Mouse (Mus musculus) embryonic facial prominence, embryonic 12.5 days (tissue): ENCODE data around the gene Nubp2. TPM values are rescaled to one million over a fixed set of nuclear protein-coding genes. Genes with fewer than 3 reads are reported as not detected.

Experiments
- ATAC-seq: fragments of 200-750 bp; cut with Nextera tagmentation; 2 replicates; pipeline ENCODE4 v1.8.0; 2017; ENCODE audit not compliant: insufficient number of reproducible peaks, insufficient read depth, low FRiP score, low TSS enrichment
- H3K27ac ChIP-seq: fragments of 300-500 bp; sonication (generic); 2 replicates; pipeline ENCODE4 v1.5.1; 2016; ENCODE audit warnings: mild to moderate bottlenecking
- H3K27me3 ChIP-seq: fragments of 300-500 bp; sonication (generic); 2 replicates; pipeline ENCODE4 v1.6.1; 2016; ENCODE audit warnings: mild to moderate bottlenecking, moderate library complexity
- H3K36me3 ChIP-seq: fragments of 300-500 bp; sonication (generic); 2 replicates; pipeline ENCODE4 v1.6.1; 2016; ENCODE audit warnings: mild to moderate bottlenecking
- H3K4me1 ChIP-seq: fragments of 300-500 bp; sonication (generic); 2 replicates; pipeline ENCODE4 v1.6.1; 2016
- H3K4me2 ChIP-seq: fragments of 300-500 bp; sonication (generic); replicated peaks from 2 replicates; pipeline ENCODE4 v1.6.1; 2016; ENCODE audit warnings: mild to moderate bottlenecking, moderate library complexity
- H3K4me3 ChIP-seq: fragments of 300-500 bp; sonication (generic); 2 replicates; pipeline ENCODE4 v1.5.1; 2016; ENCODE audit warnings: mild to moderate bottlenecking
- H3K9ac ChIP-seq: fragments of 300-500 bp; sonication (generic); 2 replicates; pipeline ENCODE4 v1.6.1; 2016; ENCODE audit warnings: mild to moderate bottlenecking, moderate library complexity
- H3K9me3 ChIP-seq: fragments of 300-500 bp; sonication (generic); 2 replicates; pipeline ENCODE4 v1.6.1; 2016; ENCODE audit warnings: mild to moderate bottlenecking, moderate library complexity
- WGBS: fragments of 180-500 bp; shearing (Covaris S2); methylation state at CpG from one replicate; pipeline ENCODE4 v1.1.7; 2016; 5-methylcytosine and 5-hydroxymethylcytosine counted together
- polyA plus RNA-seq: library from polyadenylated mRNA; unstranded; fragments of >200 nt; fragmentation: Nextera tagmentation; extraction: Ambion mirVana; gene quantifications from 2 replicates; pipeline ENCODE4 v1.2.1, GENCODE M21; 2016

The Nubp2 gene
- 49.7 and 53.6 TPM in 2 replicates for polyA plus RNA-seq

DNA sequence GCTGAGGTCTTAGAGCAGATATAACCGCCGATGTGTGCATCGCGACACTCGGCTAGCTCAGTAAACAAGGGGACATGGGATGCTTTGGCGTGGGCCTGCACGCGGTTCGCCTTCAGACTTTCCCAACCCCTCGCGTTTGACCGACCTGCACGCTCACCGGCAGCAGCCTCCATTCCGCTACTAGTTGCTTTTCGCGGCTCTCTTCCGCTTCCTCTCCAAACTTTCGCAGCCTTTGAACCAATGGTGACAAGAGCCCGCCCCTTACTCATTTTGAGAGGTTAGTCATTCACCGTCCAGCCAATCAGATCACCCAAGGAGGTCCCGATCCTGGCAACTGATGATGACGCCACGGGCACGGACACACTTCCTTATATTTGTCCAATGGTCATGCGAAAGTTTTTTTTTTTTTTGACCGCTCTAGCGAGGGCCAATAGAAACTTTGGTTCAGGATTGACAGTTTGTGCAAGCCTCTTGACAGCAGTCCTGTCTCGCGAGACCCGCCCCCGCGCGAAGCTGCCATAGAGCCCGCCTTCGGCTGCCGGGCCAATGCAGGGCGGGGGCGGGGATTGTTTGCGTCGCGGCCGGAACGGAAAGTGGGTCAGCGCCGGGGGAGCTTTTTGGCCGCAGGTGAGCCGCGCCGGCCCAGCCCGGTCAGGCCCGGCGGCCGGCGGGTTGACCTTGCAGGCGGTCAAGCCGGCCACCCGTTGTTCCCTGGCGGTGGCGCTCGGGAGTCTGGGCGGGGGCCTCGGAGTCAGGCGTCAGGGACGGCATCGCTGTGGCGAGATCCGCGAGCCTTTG is at the start of gene Nubp2, which contains the start of gene Spsb3:
Gene Nubp2, minus strand, starts transcription at position 216 of the 798 bp plus-strand sequence.
Gene Spsb3, plus strand, starts transcription at position 510 of the 798 bp plus-strand sequence.
- H3K4me3 ChIP-seq, result peak within 1 kb of the TSS; percentile 88
- peaks cover 25% of the 10 kb centered on the region for H3K4me1 ChIP-seq
- peak; percentile 95 for ATAC-seq
- peak within 1 kb of the TSS; percentile 72 for H3K9ac ChIP-seq
- WGBS, result under 1% methylated on average over 69 of the region's 69 CpGs
- H3K27me3 ChIP-seq, result no peaks in the 10 kb centered on the region
- no peaks in the 10 kb centered on the region for H3K9me3 ChIP-seq
- H3K4me2 ChIP-seq, result peak within 1 kb of the TSS; percentile 96
- peaks cover 41% of the 10 kb centered on the region for H3K36me3 ChIP-seq
- no peak within 1 kb of the TSS for H3K27ac ChIP-seq

DNA sequence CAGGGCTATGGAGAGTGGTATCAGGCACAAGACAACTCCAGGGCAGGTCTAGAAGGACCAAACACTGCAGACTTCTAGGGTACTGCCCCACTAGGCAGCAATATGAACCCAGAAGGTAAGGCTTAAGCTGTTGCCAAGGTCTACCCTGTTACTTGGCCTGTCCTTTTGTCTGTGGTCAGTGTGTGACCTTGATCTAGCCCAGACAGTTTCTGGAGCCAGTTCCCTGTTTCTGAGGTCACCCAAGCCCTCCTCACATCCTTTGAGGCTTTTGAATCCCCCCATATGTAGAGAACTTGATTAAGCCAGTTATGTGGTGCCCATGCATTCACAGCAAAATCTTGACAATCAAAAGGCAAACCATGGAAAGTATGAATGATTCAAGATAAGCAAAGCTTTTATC is 49.5 kb upstream of the Nubp2 start:
- peak overlapping the region; percentile 90 for H3K9ac ChIP-seq
- peaks cover 5% of the 10 kb centered on the region; the same call in 1 of the 2 replicates for H3K36me3 ChIP-seq
- ATAC-seq, result no peak
- H3K4me3 ChIP-seq, result peak overlapping the region; percentile 98
- no peaks in the 10 kb centered on the region for H3K9me3 ChIP-seq
- H3K27ac ChIP-seq, result no peak overlapping the region
- no peaks in the 10 kb centered on the region for H3K27me3 ChIP-seq
- peak overlapping the region; percentile 77 for H3K4me2 ChIP-seq
- H3K4me1 ChIP-seq, result peaks cover 15% of the 10 kb centered on the region

DNA sequence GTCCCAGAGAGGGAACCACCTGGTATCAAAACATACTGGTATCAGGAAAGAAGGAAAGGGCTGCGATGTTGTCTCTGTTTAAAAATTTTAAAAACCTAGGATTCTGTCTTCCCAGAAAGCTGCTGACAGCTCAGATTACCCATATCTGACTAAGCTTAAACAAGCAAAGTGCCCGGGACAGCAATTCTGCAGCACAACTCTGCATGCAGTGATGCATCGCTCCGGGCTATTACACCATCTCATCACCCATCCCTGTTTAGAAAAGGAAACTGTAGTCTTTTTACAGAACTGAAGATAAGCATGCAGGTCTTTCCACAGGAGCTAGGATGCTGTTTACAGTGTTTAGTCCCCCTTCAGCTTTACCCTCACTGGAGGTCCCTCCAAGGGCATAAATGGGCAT is 48.8 kb upstream of the Nubp2 start:
- Histone ChIP-seq H3K9ac (peak overlapping the region; percentile 90), H3K36me3 (peaks cover 5% of the 10 kb centered on the region; the same call in 1 of the 2 replicates), H3K27ac (no peak overlapping the region), H3K27me3 (no peaks in the 10 kb centered on the region), H3K4me1 (peaks cover 15% of the 10 kb centered on the region), H3K4me2 (peak overlapping the region; percentile 77), H3K9me3 (no peaks in the 10 kb centered on the region), H3K4me3 (peak overlapping the region; percentile 98)
- 80% methylated on average over 4 of the region's 4 CpGs for WGBS
- no peak for ATAC-seq

DNA sequence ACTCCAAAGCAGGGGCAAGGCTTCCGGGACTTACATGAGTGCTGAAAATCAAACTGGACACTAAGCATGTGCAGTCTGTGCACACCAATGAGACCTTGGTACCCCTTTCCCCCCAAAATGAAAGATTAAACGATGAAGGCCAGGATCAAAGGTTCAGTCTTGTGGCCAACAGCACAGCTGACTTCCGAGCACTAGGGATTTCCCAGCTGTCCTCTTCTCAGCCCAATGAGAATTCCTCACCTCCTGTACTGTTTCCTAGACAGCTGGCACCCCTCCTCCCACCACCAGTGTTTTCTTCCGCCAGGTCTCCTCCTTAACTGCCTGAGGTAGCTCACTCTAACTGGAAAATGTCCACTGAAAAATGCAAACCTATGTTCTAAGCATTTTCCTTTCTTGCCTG is 47.0 kb upstream of the Nubp2 start:
- WGBS, result 84% methylated on average over 4 of the region's 4 CpGs
- ATAC-seq, result no peak
- Histone ChIP-seq H3K4me2 (no peak overlapping the region), H3K27ac (no peak overlapping the region), H3K9ac (no peak overlapping the region), H3K4me3 (no peak overlapping the region), H3K36me3 (peaks cover 12% of the 10 kb centered on the region; the same call in 1 of the 2 replicates), H3K9me3 (no peaks in the 10 kb centered on the region), H3K4me1 (peaks cover 15% of the 10 kb centered on the region), H3K27me3 (no peaks in the 10 kb centered on the region)

DNA sequence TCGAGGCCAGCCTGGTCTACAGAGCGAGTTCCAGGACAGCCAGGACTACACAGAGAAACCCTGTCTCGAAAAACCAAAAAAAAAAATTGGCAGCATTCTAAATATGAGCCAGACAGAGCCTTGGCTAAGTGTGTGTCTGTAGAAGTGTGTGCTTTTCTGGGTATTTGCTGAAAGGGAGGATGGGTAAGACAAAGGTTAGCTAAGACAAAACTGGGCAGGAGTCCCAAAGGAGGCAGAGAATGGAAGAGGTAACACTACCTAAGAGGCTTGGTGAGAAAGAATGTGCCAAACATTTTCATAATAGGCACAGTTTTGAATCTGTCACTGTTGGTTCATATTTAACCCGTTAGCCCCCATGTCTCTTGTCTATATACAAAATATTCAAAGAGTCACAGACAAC is 46.3 kb upstream of the Nubp2 start:
- no peaks in the 10 kb centered on the region for H3K9me3 ChIP-seq

DNA sequence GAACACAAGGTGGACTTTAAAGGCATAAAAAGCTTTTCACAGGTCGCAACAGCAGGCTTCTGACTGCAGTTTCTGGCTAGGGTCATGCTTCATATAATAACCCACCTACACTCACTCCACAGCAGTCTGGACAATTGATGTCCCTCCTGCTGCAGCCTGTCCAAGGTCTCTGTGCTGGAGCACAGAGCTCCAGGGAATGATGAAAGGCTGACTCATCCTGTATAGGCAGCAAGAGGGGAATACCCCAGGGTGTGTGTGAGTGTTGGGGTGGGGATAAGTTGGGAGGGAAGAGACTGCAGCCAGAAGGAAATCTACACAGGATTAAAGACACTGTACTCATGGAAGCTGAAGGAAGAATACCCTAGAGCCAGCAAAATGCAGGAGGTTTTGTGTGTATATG is 43.4 kb upstream of the Nubp2 start:
- no peak overlapping the region for H3K4me2 ChIP-seq
- peaks cover 1% of the 10 kb centered on the region for H3K4me1 ChIP-seq
- peaks cover 34% of the 10 kb centered on the region for H3K36me3 ChIP-seq
- WGBS, result 85% methylated on average over 1 of the region's 1 CpGs
- no peaks in the 10 kb centered on the region for H3K27me3 ChIP-seq
- no peak overlapping the region for H3K9ac ChIP-seq
- no peak overlapping the region for H3K27ac ChIP-seq
- H3K9me3 ChIP-seq, result no peaks in the 10 kb centered on the region
- H3K4me3 ChIP-seq, result no peak overlapping the region
- ATAC-seq, result no peak

More for the DNA sequence above, 46.3 kb upstream of the Nubp2 start:
- no peak overlapping the region for H3K27ac ChIP-seq
- no peak for ATAC-seq
- H3K36me3 ChIP-seq, result peaks cover 18% of the 10 kb centered on the region
- no peak overlapping the region for H3K4me3 ChIP-seq
- H3K4me2 ChIP-seq, result no peak overlapping the region
- no peak overlapping the region for H3K9ac ChIP-seq
- no peaks in the 10 kb centered on the region for H3K27me3 ChIP-seq
- H3K4me1 ChIP-seq, result peaks cover 15% of the 10 kb centered on the region
- 87% methylated on average over 4 of the region's 4 CpGs for WGBS

DNA sequence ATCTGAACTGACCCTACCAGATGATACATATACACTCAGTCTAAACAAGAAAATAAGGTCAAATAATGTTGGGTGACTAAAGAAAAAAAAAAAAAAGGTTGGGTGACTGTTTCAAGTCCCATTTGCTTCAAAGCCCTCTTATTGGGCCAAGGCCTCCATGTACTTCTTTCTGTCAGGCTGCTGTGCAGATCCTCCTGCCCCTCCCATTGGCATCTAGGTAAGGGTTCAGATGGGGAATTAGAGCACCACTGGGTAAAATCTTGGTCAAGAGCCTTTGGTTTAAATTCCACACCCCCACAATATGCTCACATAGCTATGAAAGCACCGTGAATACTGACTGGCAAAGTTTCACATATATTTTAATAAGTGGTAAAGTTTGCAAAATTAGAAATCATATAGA is 37.1 kb upstream of the Nubp2 start:
- no peak overlapping the region for H3K4me3 ChIP-seq
- H3K4me1 ChIP-seq, result no peaks in the 10 kb centered on the region
- H3K27ac ChIP-seq, result no peak overlapping the region
- no peak for ATAC-seq
- peaks cover 81% of the 10 kb centered on the region for H3K36me3 ChIP-seq
- H3K9me3 ChIP-seq, result no peaks in the 10 kb centered on the region
- WGBS, result 91% methylated on average over 1 of the region's 1 CpGs
- no peaks in the 10 kb centered on the region for H3K27me3 ChIP-seq
- H3K9ac ChIP-seq, result no peak overlapping the region
- H3K4me2 ChIP-seq, result no peak overlapping the region

DNA sequence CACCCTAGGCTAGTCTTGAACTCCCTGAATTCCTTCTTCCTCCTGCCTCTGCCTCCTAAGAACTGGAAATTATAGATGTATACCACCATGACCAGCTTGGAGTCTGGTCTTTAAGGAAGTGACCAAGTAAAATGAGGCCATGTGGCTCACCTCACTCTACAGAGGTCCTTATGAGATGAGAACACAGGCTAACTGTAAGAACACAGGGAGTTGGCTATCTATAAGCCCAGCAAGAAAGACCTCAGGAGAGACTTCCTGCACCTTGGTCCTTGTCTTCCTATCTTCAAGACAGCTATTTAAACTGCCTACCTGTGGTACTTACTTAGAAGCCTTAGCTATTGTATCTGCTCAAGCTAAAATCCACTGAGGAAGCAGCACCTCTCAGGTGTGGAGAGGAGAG is 27.8 kb upstream of the Nubp2 start:
- Histone ChIP-seq H3K27ac (no peak overlapping the region), H3K9ac (no peak overlapping the region), H3K4me1 (no peaks in the 10 kb centered on the region), H3K4me2 (no peak overlapping the region), H3K36me3 (peaks cover 94% of the 10 kb centered on the region), H3K9me3 (no peaks in the 10 kb centered on the region), H3K4me3 (no peak overlapping the region), H3K27me3 (no peaks in the 10 kb centered on the region)
- ATAC-seq, result no peak

DNA sequence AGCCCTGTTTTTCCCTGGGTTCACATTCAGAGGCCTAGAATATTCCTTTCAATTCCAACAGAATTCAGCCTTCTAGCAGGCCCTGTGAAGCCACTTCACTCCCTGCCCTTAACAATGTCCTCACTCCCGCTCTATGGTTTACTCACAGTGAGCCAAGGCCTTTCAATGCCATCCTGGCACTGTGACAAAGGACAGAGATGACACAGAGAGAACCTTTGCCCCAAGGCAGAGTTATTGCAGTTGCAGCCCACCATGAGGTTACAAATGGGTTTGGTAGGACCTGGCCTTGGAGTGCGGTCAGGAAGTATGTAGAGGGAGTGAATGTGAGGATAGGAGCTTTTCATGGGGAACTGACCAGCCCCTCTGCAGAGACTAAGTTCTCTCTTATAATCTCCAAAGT is 21.4 kb upstream of the Nubp2 start:
- WGBS, result 95% methylated on average over 2 of the region's 2 CpGs
- no peaks in the 10 kb centered on the region for H3K9me3 ChIP-seq
- peaks cover 96% of the 10 kb centered on the region for H3K36me3 ChIP-seq
- no peaks in the 10 kb centered on the region for H3K4me1 ChIP-seq
- no peak for ATAC-seq
- H3K4me3 ChIP-seq, result no peak overlapping the region
- H3K4me2 ChIP-seq, result no peak overlapping the region
- H3K27ac ChIP-seq, result no peak overlapping the region
- no peak overlapping the region for H3K9ac ChIP-seq
- no peaks in the 10 kb centered on the region for H3K27me3 ChIP-seq

DNA sequence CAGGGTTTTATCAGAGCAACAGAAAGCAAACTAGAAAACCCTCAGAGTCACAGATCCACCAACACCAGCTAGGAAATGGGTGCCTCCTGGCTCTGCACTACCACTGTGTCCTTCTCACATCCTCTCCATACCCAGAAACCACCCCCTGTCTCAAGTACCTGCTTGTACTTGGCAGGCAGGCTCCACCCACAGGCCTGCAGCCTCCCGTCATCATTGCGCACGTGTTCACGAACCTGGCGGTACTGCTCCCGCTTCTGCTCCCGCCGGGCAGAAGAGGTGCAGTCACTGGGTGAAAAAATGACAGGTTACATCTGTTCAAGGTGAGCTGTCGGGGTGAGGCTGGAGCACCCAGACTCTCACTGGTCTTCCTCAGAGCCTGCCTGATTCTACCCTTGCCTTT is 17.6 kb upstream of the Nubp2 start:
- no peak for ATAC-seq
- Histone ChIP-seq H3K9me3 (no peaks in the 10 kb centered on the region), H3K36me3 (peaks cover 99% of the 10 kb centered on the region), H3K4me3 (no peak overlapping the region), H3K9ac (no peak overlapping the region), H3K27me3 (no peaks in the 10 kb centered on the region), H3K4me1 (no peaks in the 10 kb centered on the region), H3K4me2 (no peak overlapping the region), H3K27ac (no peak overlapping the region)
- WGBS, result 93% methylated on average over 9 of the region's 9 CpGs

DNA sequence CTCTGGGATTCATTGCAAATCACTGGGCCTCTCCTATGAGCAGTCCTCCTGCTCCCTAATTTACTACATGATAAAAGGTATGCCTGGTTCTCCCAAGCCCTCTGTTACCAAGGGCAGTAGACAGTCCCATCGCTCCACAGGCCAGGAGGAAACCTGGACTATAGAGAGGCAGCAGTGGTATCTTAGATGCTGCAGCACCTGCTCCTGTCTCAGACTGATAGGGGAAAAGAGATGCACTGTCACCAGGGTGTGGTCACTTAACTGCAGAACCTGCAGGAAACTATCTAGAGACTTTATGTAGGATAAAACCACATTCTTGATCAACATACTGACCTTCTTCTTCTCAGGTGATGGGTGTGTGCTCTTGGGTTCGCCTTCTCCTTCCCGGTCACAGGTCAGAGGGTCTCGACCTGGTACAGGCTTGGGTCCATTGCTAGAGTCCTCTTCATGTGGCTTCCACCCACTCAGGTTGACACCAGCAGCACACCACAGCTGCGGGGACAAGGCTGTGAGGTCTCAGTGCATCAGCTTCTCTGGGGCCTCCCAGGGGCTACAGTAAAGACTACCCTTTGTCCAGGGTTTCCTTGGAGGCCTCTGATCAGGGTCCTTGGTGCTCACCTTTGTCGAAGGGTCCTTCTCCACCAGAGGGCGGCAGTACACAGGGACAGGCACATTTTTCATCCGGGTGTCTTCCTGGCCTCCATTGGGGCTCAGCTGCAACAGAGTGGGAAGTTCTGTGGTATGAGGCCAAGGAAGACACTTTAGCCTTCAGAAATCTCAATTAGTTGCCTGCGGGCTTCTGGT is 16.7 kb upstream of the Nubp2 start:
- Histone ChIP-seq H3K9ac (no peak overlapping the region), H3K4me3 (no peak overlapping the region), H3K4me1 (no peaks in the 10 kb centered on the region), H3K4me2 (no peak overlapping the region), H3K36me3 (peaks cover 99% of the 10 kb centered on the region), H3K27me3 (no peaks in the 10 kb centered on the region), H3K9me3 (no peaks in the 10 kb centered on the region), H3K27ac (no peak overlapping the region)
- WGBS, result 65% methylated on average over 9 of the region's 9 CpGs
- ATAC-seq, result no peak

DNA sequence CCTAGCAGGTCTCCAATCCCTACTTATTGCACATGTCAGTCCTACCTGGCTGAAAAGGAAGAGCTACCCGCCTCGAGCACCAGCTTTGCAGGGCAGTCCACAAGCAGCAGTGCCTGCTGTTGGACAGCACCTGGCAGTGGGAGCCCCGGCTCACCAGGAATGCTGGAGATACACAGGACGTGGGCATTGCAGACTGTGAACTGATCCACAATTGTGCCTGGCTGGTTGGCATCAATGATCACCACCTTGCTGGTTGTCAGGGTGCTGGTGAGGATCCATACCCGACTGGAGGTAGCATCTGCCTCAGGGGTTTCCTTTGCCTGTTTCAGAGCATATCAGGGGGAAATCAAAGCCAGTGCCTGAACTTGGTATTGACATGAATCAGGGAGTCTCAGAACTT is 16.0 kb upstream of the Nubp2 start:
- H3K4me1 ChIP-seq, result peaks cover 5% of the 10 kb centered on the region
- H3K9me3 ChIP-seq, result no peaks in the 10 kb centered on the region
- WGBS, result 92% methylated on average over 5 of the region's 5 CpGs
- no peak overlapping the region for H3K4me3 ChIP-seq
- H3K4me2 ChIP-seq, result no peak overlapping the region
- H3K36me3 ChIP-seq, result peaks cover 99% of the 10 kb centered on the region
- no peak overlapping the region for H3K9ac ChIP-seq
- H3K27me3 ChIP-seq, result no peaks in the 10 kb centered on the region
- no peak for ATAC-seq
- no peak overlapping the region for H3K27ac ChIP-seq
